Mouse (Mus musculus): ENCODE measurements around the gene Sdcbp2. TPM values are rescaled to one million over a fixed set of nuclear protein-coding genes. Genes with fewer than 3 reads are reported as not detected.

Sdcbp2 gene
- polyA plus RNA-seq, 1 experiment from 2014 or later, result 0.98 TPM

DNA sequence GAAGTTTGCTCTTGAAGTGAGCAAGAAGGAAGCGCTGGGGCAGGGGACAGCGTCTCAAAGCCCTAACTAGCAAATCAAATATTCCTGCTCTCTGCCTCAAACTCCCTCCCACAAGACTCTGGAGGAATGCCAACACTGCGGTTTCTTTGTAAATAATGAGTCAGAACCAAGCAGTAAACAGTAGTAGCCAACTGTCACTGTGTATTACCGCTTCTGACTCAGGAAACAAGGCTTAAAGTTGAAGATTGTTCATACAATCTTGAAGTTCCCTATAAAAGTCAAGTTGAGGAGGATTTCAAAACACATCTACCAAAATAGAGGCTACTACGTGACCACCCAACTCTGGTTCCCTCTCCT is 35.8 kb upstream of the Sdcbp2 start:
- H3K4me2 ChIP-seq (ENCODE audit: low read length), result no peak overlapping the region
- H3K4me1 ChIP-seq (ENCODE audit: control insufficient read depth, insufficient read depth, low read length), result peaks cover 4% of the 10 kb centered on the region; the same call in 1 of the 2 replicates
- no peak overlapping the region for H3K4me3 ChIP-seq (ENCODE audit: low read depth, low read length)
- H3K36me3 ChIP-seq (ENCODE audit: control insufficient read depth, insufficient read depth, low read length), result no peaks in the 10 kb centered on the region
- H3K27ac ChIP-seq (ENCODE audit: low read length), result no peak overlapping the region
- 74% methylated on average over 5 of the region's 5 CpGs for WGBS
- no peaks in the 10 kb centered on the region for H3K9me3 ChIP-seq (replicated peaks; ENCODE audit: control insufficient read depth, low read length, poor library complexity, severe bottlenecking)
- no peak overlapping the region for H3K9ac ChIP-seq (ENCODE audit: low read depth, low read length)
- H3K27me3 ChIP-seq (ENCODE audit: control insufficient read depth, insufficient read depth, low read depth, low read length), result no peaks in the 10 kb centered on the region
- no peak for ATAC-seq

GRCm38 (mm10) chr2:151538646-151539045 is 33.8 kb upstream of the Sdcbp2 start:
- WGBS, result 64% methylated on average over 4 of the region's 4 CpGs
- H3K4me1 ChIP-seq (ENCODE audit: control insufficient read depth, insufficient read depth, low read length), result peaks cover 10% of the 10 kb centered on the region

DNA sequence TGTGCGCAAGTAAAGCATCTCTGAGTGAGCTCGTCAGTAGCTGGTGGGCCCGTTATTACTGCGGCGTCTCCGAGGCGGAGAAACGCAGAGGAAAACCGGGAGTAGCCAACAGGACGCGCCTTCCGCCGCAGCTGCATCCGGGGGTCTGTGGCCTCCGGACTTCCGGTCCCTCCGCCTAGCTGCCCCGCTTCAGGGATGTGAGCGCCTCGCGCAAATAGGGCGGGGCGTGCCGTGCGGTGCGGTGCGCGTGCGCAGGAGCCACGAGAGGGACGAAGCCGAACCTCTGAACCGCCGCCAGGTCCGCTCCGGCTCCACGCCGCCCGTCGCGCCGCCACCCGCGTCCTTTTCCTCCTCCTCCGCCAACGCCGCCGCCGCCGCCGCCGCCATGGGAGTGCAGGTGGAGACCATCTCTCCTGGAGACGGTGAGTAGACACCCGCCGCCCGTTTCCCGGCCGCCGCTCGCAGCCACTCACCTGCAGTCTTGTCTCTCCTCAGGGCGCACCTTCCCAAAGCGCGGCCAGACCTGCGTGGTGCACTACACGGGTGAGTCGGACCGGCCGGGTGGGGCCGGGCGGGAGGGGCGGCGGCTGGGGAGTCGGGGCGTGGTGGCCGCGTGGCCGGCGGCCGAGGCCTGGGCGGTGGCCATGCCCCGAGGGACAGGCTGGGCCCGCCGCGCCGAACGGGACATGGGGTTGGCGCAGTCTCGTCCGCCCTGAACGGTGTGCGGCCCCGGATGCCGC is 29.9 kb upstream of the Sdcbp2 start, which contains the start of gene Fkbp1a:
Fkbp1a (plus strand) TSS at position 161 of the 740 bp plus-strand sequence.
- peak within 1 kb of the TSS; percentile 82 for H3K4me3 ChIP-seq (ENCODE audit: low read depth, low read length)
- H3K4me1 ChIP-seq (ENCODE audit: control insufficient read depth, insufficient read depth, low read length), result peaks cover 34% of the 10 kb centered on the region
- WGBS, result 0% methylated on average over 78 of the region's 93 CpGs
- H3K9ac ChIP-seq (ENCODE audit: low read depth, low read length), result peak within 1 kb of the TSS; percentile 96
- peak within 1 kb of the TSS; percentile 91 for H3K4me2 ChIP-seq (ENCODE audit: low read length)
- no peaks in the 10 kb centered on the region for H3K27me3 ChIP-seq (ENCODE audit: control insufficient read depth, insufficient read depth, low read depth, low read length)
- ATAC-seq, result peak; percentile 97
- peak within 1 kb of the TSS; percentile 90 for H3K27ac ChIP-seq (ENCODE audit: low read length)
- peaks cover 4% of the 10 kb centered on the region; the same call in 1 of the 2 replicates for H3K36me3 ChIP-seq (ENCODE audit: control insufficient read depth, insufficient read depth, low read length)
- H3K9me3 ChIP-seq (replicated peaks; ENCODE audit: control insufficient read depth, low read length, poor library complexity, severe bottlenecking), result no peaks in the 10 kb centered on the region

More at GRCm38 (mm10) chr2:151538646-151539045, 33.8 kb upstream of the Sdcbp2 start:
- no peak overlapping the region for H3K4me2 ChIP-seq (ENCODE audit: low read length)
- no peak overlapping the region for H3K9ac ChIP-seq (ENCODE audit: low read depth, low read length)
- H3K27ac ChIP-seq (ENCODE audit: low read length), result no peak overlapping the region
- no peaks in the 10 kb centered on the region for H3K36me3 ChIP-seq (ENCODE audit: control insufficient read depth, insufficient read depth, low read length)
- ATAC-seq, result no peak
- no peaks in the 10 kb centered on the region for H3K27me3 ChIP-seq (ENCODE audit: control insufficient read depth, insufficient read depth, low read depth, low read length)
- no peak overlapping the region for H3K4me3 ChIP-seq (ENCODE audit: low read depth, low read length)
- no peaks in the 10 kb centered on the region for H3K9me3 ChIP-seq (replicated peaks; ENCODE audit: control insufficient read depth, low read length, poor library complexity, severe bottlenecking)

GRCm38 (mm10) chr2:151543063-151543895 is 29.1 kb upstream of the Sdcbp2 start:
- Histone ChIP-seq H3K9me3 (replicated peaks; ENCODE audit: control insufficient read depth, low read length, poor library complexity, severe bottlenecking) (no peaks in the 10 kb centered on the region), H3K4me2 (ENCODE audit: low read length) (peak overlapping the region; percentile 91), H3K36me3 (ENCODE audit: control insufficient read depth, insufficient read depth, low read length) (peaks cover 4% of the 10 kb centered on the region; the same call in 1 of the 2 replicates), H3K4me3 (ENCODE audit: low read depth, low read length) (peak overlapping the region; percentile 82), H3K27ac (ENCODE audit: low read length) (peak overlapping the region; percentile 90), H3K4me1 (ENCODE audit: control insufficient read depth, insufficient read depth, low read length) (peaks cover 34% of the 10 kb centered on the region), H3K27me3 (ENCODE audit: control insufficient read depth, insufficient read depth, low read depth, low read length) (no peaks in the 10 kb centered on the region), H3K9ac (ENCODE audit: low read depth, low read length) (peak overlapping the region; percentile 96)
- peak; percentile 0; the same call in 1 of the 2 replicates for ATAC-seq
- WGBS, result under 1% methylated on average over 21 of the region's 21 CpGs

GRCm38 (mm10) chr2:151544673-151545072 is 27.7 kb upstream of the Sdcbp2 start:
- H3K9ac ChIP-seq (ENCODE audit: low read depth, low read length), result no peak overlapping the region
- H3K9me3 ChIP-seq (replicated peaks; ENCODE audit: control insufficient read depth, low read length, poor library complexity, severe bottlenecking), result no peaks in the 10 kb centered on the region
- peak overlapping the region; percentile 91 for H3K4me2 ChIP-seq (ENCODE audit: low read length)
- 51% methylated on average over 6 of the region's 6 CpGs for WGBS
- no peak overlapping the region for H3K27ac ChIP-seq (ENCODE audit: low read length)
- H3K4me1 ChIP-seq (ENCODE audit: control insufficient read depth, insufficient read depth, low read length), result peaks cover 34% of the 10 kb centered on the region
- peaks cover 4% of the 10 kb centered on the region; the same call in 1 of the 2 replicates for H3K36me3 ChIP-seq (ENCODE audit: control insufficient read depth, insufficient read depth, low read length)
- no peak overlapping the region for H3K4me3 ChIP-seq (ENCODE audit: low read depth, low read length)
- H3K27me3 ChIP-seq (ENCODE audit: control insufficient read depth, insufficient read depth, low read depth, low read length), result no peaks in the 10 kb centered on the region
- no peak for ATAC-seq

GRCm38 (mm10) chr2:151546571-151546970 is 25.9 kb upstream of the Sdcbp2 start:
- peaks cover 16% of the 10 kb centered on the region for H3K36me3 ChIP-seq (ENCODE audit: control insufficient read depth, insufficient read depth, low read length)
- 92% methylated on average over 4 of the region's 4 CpGs for whole genome bisulfite sequencing

DNA sequence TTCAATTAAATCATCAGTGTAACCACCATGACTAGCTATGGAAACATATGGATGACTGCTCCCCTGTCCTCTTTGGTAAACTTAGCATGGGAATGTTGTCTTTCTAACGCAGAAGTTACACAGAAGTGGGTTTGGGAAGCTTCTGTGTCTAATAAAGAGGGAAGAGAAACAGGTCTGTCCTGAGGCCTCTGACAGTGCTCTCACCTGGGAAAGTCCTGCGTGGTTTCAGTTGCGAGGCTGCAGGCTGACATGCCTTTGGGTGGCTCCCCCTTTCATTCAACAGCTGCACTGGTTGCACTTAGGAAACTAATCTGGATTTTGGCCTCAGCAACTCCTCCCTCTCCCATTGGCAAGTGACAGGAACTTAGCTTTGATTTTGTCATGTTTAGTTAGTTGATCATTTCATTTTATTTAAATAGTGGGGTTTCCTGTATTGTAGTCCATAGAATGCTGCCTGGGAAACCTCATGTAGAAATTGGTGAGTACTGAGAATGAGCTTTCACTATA is 22.8 kb upstream of the Sdcbp2 start:
- peaks cover 14% of the 10 kb centered on the region for H3K4me1 ChIP-seq (ENCODE audit: control insufficient read depth, insufficient read depth, low read length)

More at GRCm38 (mm10) chr2:151546571-151546970, 25.9 kb upstream of the Sdcbp2 start:
- Histone ChIP-seq H3K4me2 (ENCODE audit: low read length) (no peak overlapping the region), H3K4me1 (ENCODE audit: control insufficient read depth, insufficient read depth, low read length) (peaks cover 30% of the 10 kb centered on the region), H3K4me3 (ENCODE audit: low read depth, low read length) (no peak overlapping the region), H3K9ac (ENCODE audit: low read depth, low read length) (no peak overlapping the region), H3K9me3 (replicated peaks; ENCODE audit: control insufficient read depth, low read length, poor library complexity, severe bottlenecking) (no peaks in the 10 kb centered on the region), H3K27me3 (ENCODE audit: control insufficient read depth, insufficient read depth, low read depth, low read length) (no peaks in the 10 kb centered on the region), H3K27ac (ENCODE audit: low read length) (no peak overlapping the region)
- no peak for ATAC-seq

DNA sequence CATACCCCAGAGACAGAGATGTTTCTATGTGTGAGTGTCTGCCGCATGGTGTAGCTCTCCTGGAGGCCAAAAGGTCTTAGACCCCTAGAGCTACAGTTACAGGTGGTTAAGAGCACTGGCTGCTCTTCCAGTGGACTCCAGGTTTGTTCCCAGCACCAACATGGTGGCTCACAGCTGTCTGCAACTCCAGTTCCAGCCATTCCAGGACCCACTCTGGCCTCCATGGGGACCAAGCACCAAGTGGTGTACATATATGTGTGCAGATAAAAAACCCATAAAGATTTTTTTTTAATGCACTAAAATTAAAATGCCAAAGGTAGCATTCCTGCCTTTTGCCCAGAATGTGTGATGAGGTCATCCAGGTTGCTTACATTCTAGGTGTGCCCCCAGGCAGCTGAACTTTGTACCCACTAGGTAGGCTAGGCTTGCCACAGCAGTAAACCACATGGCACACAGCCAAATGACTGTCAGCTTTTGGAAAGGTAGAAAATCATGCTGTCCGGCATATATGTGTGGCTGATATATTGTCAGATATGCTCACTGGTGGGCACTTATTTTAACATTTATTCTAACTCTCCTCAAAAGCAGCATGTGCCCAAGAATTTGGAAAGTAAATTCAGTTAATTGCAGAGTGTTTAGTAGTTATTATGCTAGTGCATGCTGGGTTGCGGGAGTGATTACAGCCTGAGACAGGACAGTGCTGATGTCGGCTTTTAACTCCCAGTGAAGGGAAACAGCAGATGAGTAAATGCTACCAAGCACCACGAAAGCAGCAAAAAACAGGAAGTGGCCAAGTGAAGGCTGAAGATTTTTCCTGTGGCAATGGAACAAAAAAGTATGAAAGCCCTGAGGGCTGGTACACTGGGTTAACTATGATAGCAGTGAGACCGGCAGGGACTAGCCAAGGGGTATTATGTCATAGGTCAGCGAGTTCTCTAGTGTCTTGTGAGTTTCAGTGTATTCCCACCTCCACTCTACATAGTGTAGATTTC is 9.2 kb upstream of the Sdcbp2 start:
- H3K36me3 ChIP-seq (ENCODE audit: control insufficient read depth, insufficient read depth, low read length), result peaks cover 33% of the 10 kb centered on the region
- peak; percentile 34; the same call in 1 of the 2 replicates for ATAC-seq
- 92% methylated on average over 7 of the region's 7 CpGs for WGBS

More for the DNA sequence above, 22.8 kb upstream of the Sdcbp2 start:
- no peak overlapping the region for H3K4me3 ChIP-seq (ENCODE audit: low read depth, low read length)
- WGBS, result 87% methylated on average over 3 of the region's 3 CpGs
- no peak overlapping the region for H3K9ac ChIP-seq (ENCODE audit: low read depth, low read length)
- H3K9me3 ChIP-seq (replicated peaks; ENCODE audit: control insufficient read depth, low read length, poor library complexity, severe bottlenecking), result no peaks in the 10 kb centered on the region
- no peak overlapping the region for H3K4me2 ChIP-seq (ENCODE audit: low read length)
- ATAC-seq, result no peak
- no peak overlapping the region for H3K27ac ChIP-seq (ENCODE audit: low read length)
- H3K36me3 ChIP-seq (ENCODE audit: control insufficient read depth, insufficient read depth, low read length), result peaks cover 20% of the 10 kb centered on the region
- H3K27me3 ChIP-seq (ENCODE audit: control insufficient read depth, insufficient read depth, low read depth, low read length), result no peaks in the 10 kb centered on the region

More for the DNA sequence above, 9.2 kb upstream of the Sdcbp2 start:
- Histone ChIP-seq H3K27ac (ENCODE audit: low read length) (no peak overlapping the region), H3K4me3 (ENCODE audit: low read depth, low read length) (no peak overlapping the region), H3K4me1 (ENCODE audit: control insufficient read depth, insufficient read depth, low read length) (no peaks in the 10 kb centered on the region), H3K27me3 (ENCODE audit: control insufficient read depth, insufficient read depth, low read depth, low read length) (no peaks in the 10 kb centered on the region), H3K9me3 (replicated peaks; ENCODE audit: control insufficient read depth, low read length, poor library complexity, severe bottlenecking) (no peaks in the 10 kb centered on the region), H3K4me2 (ENCODE audit: low read length) (no peak overlapping the region), H3K9ac (ENCODE audit: low read depth, low read length) (no peak overlapping the region)
